Mouse (Mus musculus) heart, embryonic 12.5 days (tissue): ENCODE data around the gene Trpc4. TPM values are rescaled to one million over a fixed set of nuclear protein-coding genes. Genes with fewer than 3 reads are reported as not detected.

Experiments
- ATAC-seq: fragments of 200-750 bp; cut with Nextera tagmentation; 2 replicates; pipeline ENCODE4 v1.8.0; 2017; ENCODE audit warnings: moderate TSS enrichment, moderate library complexity; ENCODE audit not compliant: insufficient number of reproducible peaks, low FRiP score
- H3K27ac ChIP-seq: fragments of 300-500 bp; sonication (generic); 2 replicates; pipeline ENCODE4 v1.5.1; 2016; ENCODE audit warnings: mild to moderate bottlenecking, moderate library complexity; ENCODE audit not compliant: poor library complexity, severe bottlenecking
- H3K27me3 ChIP-seq: fragments of 300-500 bp; sonication (generic); replicated peaks from 2 replicates; pipeline ENCODE4 v1.6.1; 2016; ENCODE audit warnings: mild to moderate bottlenecking, moderate library complexity
- H3K36me3 ChIP-seq: fragments of 300-500 bp; sonication (generic); 2 replicates; pipeline ENCODE4 v1.6.1; 2016; ENCODE audit warnings: mild to moderate bottlenecking, moderate library complexity
- H3K4me1 ChIP-seq: fragments of 300-500 bp; sonication (generic); replicated peaks from 2 replicates; pipeline ENCODE4 v1.6.1; 2016; ENCODE audit warnings: mild to moderate bottlenecking
- H3K4me2 ChIP-seq: fragments of 300-500 bp; sonication (generic); 2 replicates; pipeline ENCODE4 v1.6.1; 2016; ENCODE audit warnings: mild to moderate bottlenecking, moderate library complexity
- H3K4me3 ChIP-seq: fragments of 300-500 bp; sonication (generic); 2 replicates; pipeline ENCODE4 v1.5.1; 2016; ENCODE audit warnings: mild to moderate bottlenecking
- H3K9ac ChIP-seq: fragments of 300-500 bp; sonication (generic); 2 replicates; pipeline ENCODE4 v1.6.1; 2016; ENCODE audit warnings: mild to moderate bottlenecking, moderate library complexity
- H3K9me3 ChIP-seq: fragments of 300-500 bp; sonication (generic); replicated peaks from 2 replicates; pipeline ENCODE4 v1.6.1; 2016; ENCODE audit warnings: mild to moderate bottlenecking, moderate library complexity
- WGBS: fragments of 180-500 bp; shearing (Covaris S2); methylation state at CpG from one replicate; pipeline ENCODE4 v1.1.7; 2016; 5-methylcytosine and 5-hydroxymethylcytosine counted together
- polyA plus RNA-seq: library from polyadenylated mRNA; unstranded; fragments of >200 nt; fragmentation: Nextera tagmentation; extraction: Ambion mirVana; gene quantifications from 2 replicates; pipeline ENCODE4 v1.2.1, GENCODE M21; 2016

Trpc4 gene
- 0.18 and 0.26 TPM in 2 replicates for polyA plus RNA-seq

DNA sequence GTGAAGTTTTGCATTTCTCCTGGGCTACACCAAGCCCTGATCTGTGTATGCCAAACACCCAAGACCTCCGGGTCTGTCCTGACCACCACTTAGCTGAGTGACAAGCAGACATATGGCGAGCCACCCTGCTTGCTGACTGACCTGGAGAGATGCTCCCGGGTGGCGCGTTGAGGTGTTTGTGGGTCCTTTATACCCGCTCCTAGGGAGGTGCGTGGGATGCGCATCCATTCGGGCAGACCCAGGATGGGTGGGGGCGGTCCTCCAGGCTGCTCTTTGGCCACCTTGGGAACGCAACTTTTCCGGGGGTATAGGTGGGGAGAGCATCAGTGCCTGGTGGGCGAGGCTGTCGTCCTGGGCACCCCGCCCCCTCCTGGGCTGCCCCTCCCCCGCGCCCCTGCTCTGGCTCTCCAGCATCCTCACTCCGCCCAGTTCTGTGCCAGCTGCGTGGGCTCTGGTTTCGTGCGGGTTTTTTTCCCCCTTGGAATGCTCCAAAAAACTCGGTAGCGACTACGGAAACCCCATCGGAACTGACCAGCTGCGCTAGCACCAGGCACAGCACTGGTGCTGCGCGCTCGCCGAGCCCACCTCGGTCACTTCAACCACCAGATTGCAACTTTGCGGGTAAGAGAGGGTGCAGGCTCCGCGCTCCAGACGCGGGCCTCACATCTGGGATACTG lies at the start of gene Trpc4:
Gene Trpc4 (plus strand): TSS at position 397 of the 677 bp plus-strand sequence.
- Histone ChIP-seq H3K36me3 (no peaks in the 10 kb centered on the region), H3K4me2 (peak within 1 kb of the TSS; percentile 91), H3K27me3 (peaks cover 27% of the 10 kb centered on the region), H3K4me3 (peak within 1 kb of the TSS; percentile 47), H3K27ac (no peak within 1 kb of the TSS), H3K9ac (peak within 1 kb of the TSS; percentile 17; the same call in 1 of the 2 replicates), H3K9me3 (no peaks in the 10 kb centered on the region), H3K4me1 (peaks cover 20% of the 10 kb centered on the region)
- WGBS, result under 1% methylated on average over 36 of the region's 36 CpGs
- ATAC-seq, result 0 out of 2 replicates have a peak, but pooled peaks have one; percentile 39

DNA sequence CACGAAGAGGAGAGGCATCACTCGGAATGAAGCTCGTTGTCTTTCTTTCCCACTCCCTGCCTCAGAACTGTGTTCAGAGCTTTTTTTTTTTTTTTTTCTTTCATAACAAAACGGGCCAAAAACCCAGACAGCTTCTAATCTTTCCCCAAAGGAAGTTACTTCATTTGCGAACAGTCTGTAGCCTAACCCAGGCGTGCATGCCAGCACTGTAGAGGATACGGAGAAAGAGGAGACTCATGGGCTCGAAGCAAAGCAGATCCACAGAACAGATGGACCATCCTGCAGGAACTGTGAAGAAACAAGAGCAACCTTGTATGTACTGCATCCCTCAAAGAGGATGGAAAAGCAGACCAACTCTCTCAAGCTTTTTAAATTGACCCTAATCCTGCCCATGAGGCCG lies 44.3 kb upstream of the Trpc4 start:
- Histone ChIP-seq H3K9ac (no peak overlapping the region), H3K36me3 (no peaks in the 10 kb centered on the region), H3K27me3 (no peaks in the 10 kb centered on the region; the same call in 1 of the 2 replicates), H3K4me2 (no peak overlapping the region), H3K4me3 (no peak overlapping the region), H3K9me3 (no peaks in the 10 kb centered on the region), H3K4me1 (no peaks in the 10 kb centered on the region), H3K27ac (no peak overlapping the region)
- 61% methylated on average over 9 of the region's 9 CpGs for WGBS
- no peak for ATAC-seq

DNA sequence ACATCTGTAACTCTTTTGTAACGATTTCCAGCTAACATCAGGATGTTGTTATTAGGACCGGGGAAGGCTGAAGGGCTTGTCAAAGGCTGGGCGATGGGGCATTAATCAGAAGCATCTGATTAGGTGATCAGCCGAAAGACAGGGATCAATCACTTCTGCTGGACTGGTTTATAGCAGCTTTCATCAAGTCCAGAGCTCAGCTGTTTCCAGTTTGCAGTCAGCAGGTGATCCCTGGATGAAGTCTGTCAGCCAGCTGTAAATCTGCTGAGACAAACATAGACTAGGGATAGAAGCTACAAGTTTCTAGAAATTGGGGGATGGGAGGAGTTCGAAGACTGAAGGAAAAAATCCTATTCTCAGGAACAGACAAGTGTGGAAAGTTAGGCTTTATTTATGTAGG lies 20.5 kb upstream of the Trpc4 start:
- H3K4me1 ChIP-seq, result no peaks in the 10 kb centered on the region
- no peak overlapping the region for H3K4me3 ChIP-seq
- no peaks in the 10 kb centered on the region for H3K36me3 ChIP-seq
- H3K27ac ChIP-seq, result no peak overlapping the region
- H3K9ac ChIP-seq, result no peak overlapping the region
- H3K4me2 ChIP-seq, result no peak overlapping the region
- no peak for ATAC-seq
- no peaks in the 10 kb centered on the region for H3K9me3 ChIP-seq
- 52% methylated on average over 5 of the region's 5 CpGs for WGBS
- no peaks in the 10 kb centered on the region for H3K27me3 ChIP-seq

DNA sequence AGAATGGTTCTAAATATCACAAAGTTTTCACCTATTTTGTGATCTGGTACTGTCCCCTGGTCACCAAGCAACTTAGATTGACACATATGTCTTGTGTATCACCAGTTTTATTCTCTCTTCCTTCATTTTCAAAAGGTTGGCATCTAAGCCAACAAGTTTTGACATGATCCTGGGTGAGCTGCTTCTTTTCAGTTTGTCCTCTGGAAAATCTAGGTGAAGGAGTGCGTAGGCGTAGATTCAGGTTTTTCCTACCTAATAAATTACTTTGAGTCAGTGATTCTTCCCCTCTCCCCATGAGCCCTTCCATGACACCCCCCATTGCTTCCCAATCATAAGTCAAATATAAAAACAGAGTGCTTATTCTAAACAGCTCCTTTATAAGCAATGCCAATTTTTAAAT lies 14.5 kb upstream of the Trpc4 start:
- ATAC-seq, result no peak
- no peak overlapping the region for H3K9ac ChIP-seq
- no peaks in the 10 kb centered on the region for H3K36me3 ChIP-seq
- H3K4me3 ChIP-seq, result no peak overlapping the region
- 89% methylated on average over 2 of the region's 2 CpGs for WGBS
- no peak overlapping the region for H3K4me2 ChIP-seq
- no peaks in the 10 kb centered on the region for H3K9me3 ChIP-seq
- no peaks in the 10 kb centered on the region for H3K27me3 ChIP-seq
- H3K4me1 ChIP-seq, result no peaks in the 10 kb centered on the region
- H3K27ac ChIP-seq, result no peak overlapping the region

DNA sequence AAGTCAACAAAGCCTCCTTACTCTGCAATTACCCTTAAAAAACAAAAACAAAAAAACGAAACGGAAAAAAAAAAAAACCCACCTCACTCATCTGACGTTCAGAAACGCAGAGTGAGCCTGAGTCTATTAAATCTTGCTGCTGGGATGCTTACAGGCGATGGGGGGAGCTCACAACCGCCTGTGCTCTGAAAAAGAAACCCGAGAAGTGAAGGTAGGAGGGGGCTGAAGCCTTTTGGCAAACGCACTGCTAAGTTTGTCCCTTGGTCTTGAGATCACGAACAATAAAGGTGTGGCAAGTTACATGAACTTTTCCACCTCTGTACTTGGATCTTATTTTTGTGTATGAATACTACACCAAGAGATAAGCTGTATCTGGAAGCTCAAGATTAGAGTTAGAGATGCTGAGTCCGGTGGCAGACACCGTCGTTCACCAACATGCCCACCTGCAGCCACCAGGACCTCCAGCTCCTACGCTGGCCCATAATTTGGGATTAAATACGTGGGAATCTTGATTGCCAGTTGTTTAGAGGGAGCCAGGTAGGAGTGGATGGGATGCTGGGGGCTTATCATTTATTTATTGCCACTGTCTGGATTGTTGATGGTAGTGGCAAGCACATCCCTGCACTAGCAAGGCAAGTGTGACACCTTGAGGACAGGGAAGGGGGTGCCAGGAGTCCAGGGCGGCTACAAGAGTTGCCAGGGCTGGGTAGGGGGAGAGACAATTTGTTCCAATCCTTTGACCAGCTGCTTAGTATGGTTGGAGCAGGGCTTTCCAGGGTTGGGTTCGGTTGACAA lies 794 bp upstream of the Trpc4 start:
- ATAC-seq, result 0 out of 2 replicates have a peak, but pooled peaks have one; percentile 11
- H3K27ac ChIP-seq, result no peak overlapping the region
- H3K4me3 ChIP-seq, result peak overlapping the region; percentile 47

DNA sequence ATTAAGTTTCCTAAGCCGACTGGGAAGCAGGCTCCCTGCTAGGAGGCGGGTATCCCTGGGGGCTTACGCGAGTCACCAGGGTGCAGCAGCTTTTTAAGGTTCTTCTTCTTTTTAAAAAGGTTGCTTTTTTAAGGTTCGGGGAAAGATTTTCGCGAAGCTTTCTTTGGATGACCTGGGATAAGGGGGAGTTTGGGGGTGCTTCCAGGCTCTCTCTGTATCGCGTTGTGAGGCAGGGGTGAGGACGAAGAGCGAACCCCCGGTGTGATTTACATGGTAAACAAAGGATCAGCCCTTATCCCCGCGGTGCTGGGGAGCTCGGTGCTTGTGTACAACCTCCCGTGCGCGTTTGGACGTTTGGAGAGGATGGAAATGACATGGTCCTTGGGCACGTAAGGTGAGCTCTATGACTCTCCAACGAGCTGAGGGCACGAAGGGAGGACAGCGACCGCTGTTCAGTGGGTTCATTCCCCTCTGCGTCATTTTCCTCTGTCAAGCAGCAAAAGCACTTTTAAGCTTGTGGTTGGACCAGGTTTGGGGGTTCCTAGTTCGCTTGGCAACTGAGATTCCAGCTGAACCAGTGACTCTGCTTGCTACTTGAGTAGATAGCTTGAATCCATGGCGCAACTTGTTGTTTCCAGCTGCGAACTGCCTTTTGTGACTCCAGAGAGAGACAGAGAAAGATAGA lies 623 bp downstream of the Trpc4 start:
- Histone ChIP-seq H3K4me2 (peak overlapping the region; percentile 91), H3K4me1 (peaks cover 20% of the 10 kb centered on the region), H3K27ac (no peak overlapping the region), H3K9me3 (no peaks in the 10 kb centered on the region), H3K9ac (peak overlapping the region; percentile 17; the same call in 1 of the 2 replicates), H3K36me3 (no peaks in the 10 kb centered on the region), H3K27me3 (peaks cover 27% of the 10 kb centered on the region), H3K4me3 (peak overlapping the region; percentile 47)
- under 1% methylated on average over 28 of the region's 28 CpGs for WGBS
- ATAC-seq, result no peak

More for the DNA sequence above, 794 bp upstream of the Trpc4 start:
- no peaks in the 10 kb centered on the region for H3K36me3 ChIP-seq
- H3K4me2 ChIP-seq, result peak overlapping the region; percentile 91
- WGBS, result 4% methylated on average over 16 of the region's 16 CpGs
- no peak overlapping the region for H3K9ac ChIP-seq
- peaks cover 27% of the 10 kb centered on the region for H3K27me3 ChIP-seq
- no peaks in the 10 kb centered on the region for H3K9me3 ChIP-seq
- peaks cover 20% of the 10 kb centered on the region for H3K4me1 ChIP-seq

DNA sequence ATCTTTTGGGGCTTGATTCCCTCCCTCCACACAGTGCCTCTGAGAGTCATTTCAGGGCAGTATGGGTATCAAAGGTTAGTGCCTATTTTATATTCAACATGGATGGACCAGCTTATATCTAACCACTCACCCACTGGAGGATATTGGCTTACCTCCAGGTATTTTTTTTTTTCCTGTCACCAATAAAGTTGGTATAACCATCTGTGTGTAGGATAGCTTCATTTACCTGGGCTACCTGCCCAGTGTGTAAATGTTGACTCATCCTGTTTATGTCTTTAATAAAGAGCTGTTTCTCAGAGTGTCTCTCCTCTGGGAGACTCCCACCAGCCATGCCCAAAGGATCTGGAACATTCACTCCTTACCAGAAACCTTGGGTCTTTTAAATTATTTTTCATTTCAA lies 14.9 kb downstream of the Trpc4 start:
- no peak overlapping the region for H3K27ac ChIP-seq

DNA sequence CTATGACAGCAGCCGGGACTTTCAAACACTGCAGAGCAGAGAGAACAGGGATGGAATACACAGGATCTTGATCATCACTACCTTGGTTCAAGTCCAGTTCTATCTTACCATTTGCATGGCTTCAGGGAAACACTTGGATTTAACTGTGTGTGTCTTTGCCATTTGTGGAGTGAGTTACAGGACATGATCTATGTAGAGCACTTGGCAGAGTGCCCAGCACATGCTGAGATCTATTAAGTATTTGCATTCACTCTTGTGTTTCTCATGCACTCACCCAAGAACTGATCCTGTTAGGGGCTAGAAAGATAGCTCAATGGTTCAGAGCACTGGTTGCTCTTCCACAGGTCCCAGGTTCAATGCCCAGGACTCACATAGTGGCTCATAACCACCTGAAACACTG lies 21.5 kb downstream of the Trpc4 start:
- 83% methylated on average over 1 of the region's 1 CpGs for WGBS
- H3K9me3 ChIP-seq, result peaks cover 4% of the 10 kb centered on the region
- H3K4me2 ChIP-seq, result no peak overlapping the region
- H3K4me1 ChIP-seq, result no peaks in the 10 kb centered on the region
- ATAC-seq, result no peak
- H3K4me3 ChIP-seq, result no peak overlapping the region
- H3K27me3 ChIP-seq, result no peaks in the 10 kb centered on the region
- no peak overlapping the region for H3K9ac ChIP-seq
- H3K27ac ChIP-seq, result no peak overlapping the region
- no peaks in the 10 kb centered on the region for H3K36me3 ChIP-seq

More for the DNA sequence above, 14.9 kb downstream of the Trpc4 start:
- Histone ChIP-seq H3K4me3 (no peak overlapping the region), H3K36me3 (no peaks in the 10 kb centered on the region), H3K9me3 (peaks cover 3% of the 10 kb centered on the region; the same call in 1 of the 2 replicates), H3K27me3 (no peaks in the 10 kb centered on the region), H3K4me2 (no peak overlapping the region), H3K4me1 (no peaks in the 10 kb centered on the region), H3K9ac (no peak overlapping the region)
- no peak for ATAC-seq

DNA sequence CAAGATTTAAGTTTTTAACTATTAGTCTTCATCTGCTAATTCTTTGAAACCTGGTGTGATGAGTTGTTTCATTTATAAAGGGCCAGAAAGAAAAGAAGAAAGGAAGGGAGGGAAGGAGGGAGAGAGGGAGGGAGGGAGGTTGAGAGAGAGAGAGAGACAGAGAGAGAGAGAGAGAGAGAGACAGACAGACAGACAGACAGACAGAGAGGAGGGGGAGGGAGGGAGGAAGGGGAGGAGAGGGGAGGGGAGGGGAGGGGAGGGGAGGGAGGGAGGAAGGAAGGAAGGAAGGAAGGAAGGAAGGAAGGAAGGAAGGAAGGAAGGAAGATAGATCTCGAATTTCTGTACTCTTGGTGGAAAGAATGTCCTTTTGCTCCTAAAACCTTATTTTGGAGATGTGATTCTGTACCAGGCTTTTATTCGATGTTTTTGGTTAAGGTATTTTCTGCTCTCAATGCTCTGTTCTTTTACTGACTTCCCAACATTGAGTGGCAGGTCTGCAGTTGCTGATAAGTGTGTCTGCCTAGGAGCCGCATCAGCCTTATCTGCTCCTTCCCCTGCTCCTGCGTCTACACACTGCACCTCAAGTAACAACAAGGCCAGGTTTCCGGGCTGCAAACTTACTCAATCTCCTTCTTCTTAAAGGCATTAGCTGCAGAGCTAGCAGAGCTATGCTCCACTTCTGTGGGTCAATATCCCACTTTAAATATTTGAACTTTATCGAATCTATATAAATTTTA lies 35.3 kb downstream of the Trpc4 start:
- no peaks in the 10 kb centered on the region for H3K4me1 ChIP-seq
- ATAC-seq, result no peak
- no peak overlapping the region for H3K9ac ChIP-seq
- no peak overlapping the region for H3K4me2 ChIP-seq
- H3K27ac ChIP-seq, result no peak overlapping the region
- H3K4me3 ChIP-seq, result no peak overlapping the region
- H3K9me3 ChIP-seq, result no peaks in the 10 kb centered on the region
- no peaks in the 10 kb centered on the region for H3K27me3 ChIP-seq
- WGBS, result 29% methylated on average over 6 of the region's 6 CpGs
- no peaks in the 10 kb centered on the region for H3K36me3 ChIP-seq

DNA sequence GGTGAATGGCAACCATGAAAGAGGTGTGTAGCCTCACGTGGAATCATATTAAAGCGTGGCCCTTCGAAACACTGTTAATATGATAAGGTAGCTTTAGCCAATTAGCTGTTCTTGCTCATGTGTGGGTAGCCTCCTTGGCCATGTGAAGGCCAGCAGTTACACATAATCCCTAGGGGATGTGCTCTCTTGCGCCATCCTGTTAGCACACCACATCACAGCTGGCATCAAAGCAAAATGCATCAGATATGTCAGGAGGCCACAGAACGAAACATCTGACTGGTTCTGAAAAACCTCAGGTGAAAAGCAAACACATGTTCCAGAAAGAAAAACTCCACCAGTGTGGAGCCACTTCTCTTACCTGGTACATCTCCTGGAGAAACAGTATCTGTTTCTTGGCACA lies 45.4 kb downstream of the Trpc4 start:
- H3K4me1 ChIP-seq, result no peaks in the 10 kb centered on the region
- H3K4me2 ChIP-seq, result no peak overlapping the region
- no peaks in the 10 kb centered on the region for H3K27me3 ChIP-seq
- no peak overlapping the region for H3K27ac ChIP-seq
- H3K9ac ChIP-seq, result no peak overlapping the region
- 80% methylated on average over 5 of the region's 5 CpGs for WGBS
- no peak for ATAC-seq
- no peak overlapping the region for H3K4me3 ChIP-seq
- H3K36me3 ChIP-seq, result no peaks in the 10 kb centered on the region
- H3K9me3 ChIP-seq, result no peaks in the 10 kb centered on the region
